Mouse (Mus musculus): ENCODE data around the gene Npcd.

DNA sequence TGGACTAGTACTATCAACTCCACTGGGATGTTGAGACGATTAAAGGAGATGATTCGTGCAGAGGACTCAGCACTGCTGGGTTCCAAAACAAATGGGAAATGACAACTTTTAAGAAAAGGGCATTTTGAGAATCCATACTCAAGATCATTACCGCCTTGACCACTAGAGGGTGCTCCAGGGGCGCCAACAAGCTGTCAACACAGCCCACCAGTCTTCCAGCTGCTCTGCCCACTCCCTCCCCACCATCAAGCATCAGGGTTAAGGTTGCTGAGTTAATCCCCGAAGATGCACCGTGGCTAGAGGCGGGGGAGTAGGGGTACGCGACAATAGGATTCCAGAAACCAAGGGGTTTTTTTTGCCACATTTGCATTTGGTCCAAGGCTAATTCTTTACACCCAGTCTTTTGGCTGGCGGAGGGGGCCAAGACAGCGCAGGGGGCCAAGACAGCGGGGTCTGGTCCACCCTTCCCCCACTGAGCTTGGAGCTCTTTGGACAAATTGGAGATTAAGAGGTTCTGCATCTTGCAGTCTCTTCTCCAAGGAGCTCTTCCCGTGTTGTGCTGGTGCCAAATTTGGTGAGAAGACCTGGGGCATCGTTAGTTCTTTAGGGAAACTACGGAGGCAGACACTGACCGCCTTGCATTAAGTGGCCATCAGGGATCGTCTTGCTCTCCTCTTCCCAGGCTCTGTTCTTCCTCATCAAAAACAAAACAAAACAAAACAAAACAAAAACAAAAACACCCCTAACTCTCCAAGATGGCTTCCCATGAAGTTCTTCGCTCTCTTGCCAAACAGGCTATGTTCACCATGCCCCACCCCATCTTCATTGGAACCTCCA lies 1.8 kb downstream of the Npcd start:
- TF ChIP-seq POLR2A (IDR thresholded peaks at IDR 0.05; ENCODE audit: borderline replicate concordance, low read depth, low read length) (no peak), CTCF (IDR thresholded peaks at IDR 0.05; ENCODE audit: low read depth, low read length) (peak; percentile 83)
